Mouse (Mus musculus): ENCODE results near the gene Ptprcap.

The Ptprcap gene

GRCm38 (mm10) chr19:4166678-4167476 is 13.5 kb downstream of the Ptprcap start:
- DNase-seq (ENCODE audit: low read depth), result no peak

DNA sequence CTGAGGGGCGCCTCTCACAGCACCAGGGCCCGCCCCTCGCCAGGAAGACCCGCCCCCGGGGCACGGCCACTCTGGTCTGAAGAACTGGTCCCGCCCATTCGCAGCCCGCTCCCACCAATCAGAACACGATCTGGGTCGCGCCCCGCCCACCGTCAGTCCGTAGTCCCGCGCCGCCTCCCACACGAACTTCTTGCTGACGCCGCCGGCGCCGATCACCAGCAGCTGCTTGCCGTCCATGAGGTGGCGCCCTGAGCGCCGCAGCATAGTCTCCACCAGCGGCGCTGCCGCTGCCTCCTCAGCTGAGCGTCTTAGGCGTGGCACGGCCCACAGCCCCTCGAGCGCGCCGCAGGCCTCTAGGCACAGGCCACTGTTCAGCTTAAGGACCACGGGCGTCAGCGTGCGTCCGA is 16.0 kb downstream of the Ptprcap start:
- DNase-seq (ENCODE audit: low read depth), result peak; percentile 92

- no peak for DNase-seq (ENCODE audit: low read depth)
Measured at GRCm38 (mm10) chr19:4169810-4170209, 16.4 kb downstream of the Ptprcap start.

GRCm38 (mm10) chr19:4170723-4171392 is 17.5 kb downstream of the Ptprcap start:
- no peak for DNase-seq (ENCODE audit: low read depth)

DNA sequence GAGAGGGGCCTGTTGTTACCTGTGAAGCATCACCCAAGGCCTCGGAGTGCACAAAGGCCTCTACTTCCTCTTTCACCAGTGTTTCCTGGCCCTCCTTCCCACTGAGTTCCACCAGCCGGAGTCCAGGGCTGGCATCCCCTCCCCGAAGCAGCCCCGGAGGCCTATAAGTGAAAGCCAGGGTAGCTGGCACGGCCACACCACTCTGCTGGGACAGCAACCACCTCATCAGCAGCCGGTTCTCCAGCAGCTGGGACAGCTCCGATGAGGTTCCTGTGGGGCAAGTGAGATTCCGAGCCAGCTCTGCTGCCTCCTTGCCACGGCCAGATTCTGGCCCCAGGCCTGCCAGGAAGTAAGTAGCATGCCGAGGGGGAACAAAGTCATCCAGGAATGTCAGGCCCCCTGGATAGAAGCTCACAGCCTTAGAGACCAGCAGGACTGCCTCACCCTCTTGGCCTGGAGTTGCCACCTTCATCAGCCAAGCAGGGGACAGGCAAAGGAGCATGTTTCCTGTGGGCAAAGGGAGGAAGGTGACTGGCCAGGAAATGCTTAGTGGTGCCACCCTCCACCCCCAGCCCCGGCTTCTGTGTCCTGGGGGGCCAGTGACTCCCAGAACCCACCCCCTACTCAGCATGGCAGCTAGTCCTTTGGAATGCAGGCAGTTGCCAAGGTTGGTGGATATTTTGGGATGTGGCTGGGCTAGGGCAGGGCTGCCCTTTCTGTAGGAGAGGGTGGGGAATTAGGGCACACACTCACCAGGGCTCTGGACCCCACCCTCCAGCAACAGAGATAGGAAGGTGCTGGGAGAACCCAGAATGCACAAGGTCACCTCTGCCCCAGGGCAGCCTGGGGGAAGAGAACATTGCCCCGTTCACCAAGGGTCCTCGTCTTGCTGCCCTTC is 18.2 kb downstream of the Ptprcap start:
- no peak for DNase-seq (ENCODE audit: low read depth)

DNA sequence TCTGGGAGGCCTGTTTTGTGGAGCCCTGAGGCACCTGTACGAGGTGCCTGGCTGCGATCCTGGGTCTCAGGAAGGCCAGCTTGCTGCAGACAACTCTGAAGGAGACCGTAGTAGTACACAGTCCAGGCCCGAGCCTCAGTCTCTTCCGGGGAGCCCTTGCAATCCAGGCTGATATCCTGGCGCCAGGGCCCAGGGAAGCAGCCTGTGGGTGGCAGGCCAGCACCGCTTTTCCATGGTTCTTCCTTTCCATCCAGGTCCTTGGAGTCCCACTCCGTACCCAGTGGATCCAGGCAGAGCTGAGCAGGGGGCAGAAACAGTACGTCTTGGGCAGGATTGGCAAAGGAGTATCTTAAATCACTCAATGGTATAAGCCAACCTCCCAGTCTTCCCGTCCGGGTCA is 19.5 kb downstream of the Ptprcap start:
- no peak for DNase-seq (ENCODE audit: low read depth)

DNA sequence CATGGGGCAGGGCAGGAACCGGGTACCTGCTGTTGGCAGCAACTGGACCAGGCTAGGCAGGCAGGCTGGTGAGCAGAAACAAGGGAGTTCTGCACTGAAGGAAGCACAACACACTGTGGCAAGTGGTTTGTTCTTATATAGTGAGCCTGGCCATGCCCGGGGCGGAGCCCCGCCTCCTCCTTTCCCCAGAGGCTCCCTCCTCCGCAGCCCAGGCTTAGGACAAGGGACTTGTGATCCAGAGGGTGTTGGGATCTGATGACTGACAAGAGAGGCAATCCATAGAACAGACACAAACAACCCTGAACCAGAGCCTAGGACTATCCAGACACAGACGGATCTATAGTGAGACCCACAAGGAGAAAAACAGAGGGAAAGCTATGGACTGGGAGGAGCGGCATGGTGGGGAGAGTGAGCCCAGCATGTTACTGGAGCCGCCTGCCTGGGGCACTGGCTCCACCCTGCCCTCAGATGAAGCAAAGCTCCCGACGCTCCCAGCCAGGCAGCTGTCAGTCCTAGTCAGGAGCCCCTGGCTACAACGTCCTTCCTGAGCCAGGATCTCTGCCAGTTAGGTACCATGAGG is 22.1 kb downstream of the Ptprcap start, which contains the start of gene Carns1:
Gene Carns1 (minus strand): TSS at position 112 of the 580 bp plus-strand sequence.
- DNase-seq (ENCODE audit: low read depth), result no peak

DNA sequence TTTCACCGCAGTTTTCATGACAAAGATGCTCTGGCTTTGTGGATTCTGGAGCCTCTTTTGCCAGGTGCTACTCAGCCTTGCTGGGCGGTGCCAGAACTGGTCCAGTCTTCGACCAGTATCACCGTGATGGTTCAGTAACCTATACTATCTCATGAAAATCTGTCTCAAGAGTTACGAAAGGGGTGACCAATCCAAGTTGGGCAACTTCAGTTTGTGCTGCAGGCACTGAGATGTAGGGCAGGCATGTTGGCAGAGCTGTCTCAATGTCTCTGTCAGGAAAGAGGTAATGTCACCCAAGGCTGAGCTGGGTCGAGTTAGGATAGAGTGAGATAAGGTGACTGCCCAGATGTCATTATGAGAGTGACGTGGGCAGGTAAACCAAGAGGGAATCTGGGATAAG is 27.0 kb downstream of the Ptprcap start:
- DNase-seq (ENCODE audit: low read depth), result no peak

DNA sequence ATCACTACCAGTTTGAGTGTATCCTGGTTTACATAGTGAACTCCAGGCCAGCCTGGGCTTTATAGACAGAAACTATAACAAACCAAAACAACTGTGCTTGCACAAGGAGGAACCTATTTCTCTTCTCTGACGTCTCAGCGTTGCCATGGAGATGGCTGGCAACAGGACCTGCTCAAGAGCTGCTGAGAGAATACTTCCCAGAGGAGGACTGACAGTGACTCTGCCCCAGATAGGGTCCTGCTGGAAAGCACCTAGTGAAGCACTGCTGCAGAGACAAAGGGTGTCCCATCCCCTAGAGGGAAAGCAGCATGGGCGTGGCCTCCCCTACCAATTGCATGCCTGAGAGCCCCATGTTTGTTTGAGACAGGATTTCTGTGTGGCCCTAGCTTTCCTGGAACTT is 28.5 kb downstream of the Ptprcap start:
- no peak for DNase-seq (ENCODE audit: low read depth)

DNA sequence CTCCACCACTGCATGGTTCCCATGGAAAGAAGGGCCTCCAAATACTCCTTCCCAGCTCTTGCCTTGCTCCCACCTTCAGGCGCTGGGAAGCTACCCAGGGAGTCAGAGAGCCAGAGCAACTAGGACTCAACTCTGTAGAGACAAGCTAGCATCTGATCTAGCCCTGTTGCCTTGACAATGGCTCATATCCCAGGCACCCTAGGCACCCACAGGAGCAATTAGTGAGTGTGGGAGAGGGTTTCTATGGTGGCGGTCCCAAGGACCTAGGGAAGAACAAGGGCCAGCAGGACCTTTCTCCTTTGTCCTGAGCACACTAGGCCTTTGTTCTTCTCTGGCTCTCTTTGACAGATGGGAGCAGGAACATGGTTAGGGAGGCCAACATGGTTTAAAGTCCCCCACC is 30.3 kb downstream of the Ptprcap start:
- no peak for DNase-seq (ENCODE audit: low read depth)

DNA sequence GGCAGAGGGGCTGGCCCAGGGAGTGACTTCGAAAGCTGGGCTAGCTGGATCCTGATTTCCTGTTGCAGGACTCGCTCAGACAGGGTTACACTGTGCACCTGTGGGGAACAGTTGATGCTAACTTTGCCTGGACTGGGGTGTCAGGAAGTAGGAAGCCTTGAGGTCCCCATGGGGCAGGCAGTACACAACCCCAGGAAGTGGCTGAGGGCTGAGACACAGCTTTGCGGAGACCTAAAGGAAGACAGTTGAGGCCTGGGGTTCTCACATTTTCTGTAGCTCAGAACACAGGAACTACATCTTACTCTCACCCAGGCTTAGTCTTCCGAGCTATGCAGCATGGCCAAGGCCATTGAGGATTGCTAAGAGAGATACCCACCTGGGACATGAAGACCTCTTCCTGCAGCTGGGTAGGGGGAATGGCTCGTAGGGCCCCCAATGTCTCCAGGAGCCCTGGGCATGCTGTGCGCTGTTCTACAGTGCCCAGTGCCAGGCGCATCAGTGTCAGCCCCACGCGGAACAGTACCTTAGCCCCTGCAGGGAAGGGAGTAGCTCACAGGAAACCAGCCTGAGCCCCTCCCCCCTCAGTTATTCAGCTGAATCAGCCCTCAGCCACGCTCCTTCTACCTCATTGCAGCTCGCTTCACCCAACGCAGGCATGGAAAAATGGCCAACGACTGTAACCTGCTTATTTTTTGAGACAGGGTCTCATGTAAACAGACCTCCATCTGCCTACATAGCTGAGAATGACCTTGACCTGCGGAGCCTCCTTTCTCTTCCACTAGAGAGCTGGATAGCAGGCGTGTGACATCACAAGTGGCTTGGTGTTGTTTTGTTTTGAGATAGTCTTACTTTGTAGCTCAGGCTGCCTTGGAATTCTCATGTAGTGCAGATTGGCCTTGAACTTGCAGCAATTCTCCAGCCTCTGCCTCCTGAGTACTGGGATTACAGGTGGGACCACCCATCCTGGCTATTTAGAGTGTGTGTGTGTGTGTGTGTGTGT is 31.9 kb downstream of the Ptprcap start:
- DNase-seq (ENCODE audit: low read depth), result no peak

DNA sequence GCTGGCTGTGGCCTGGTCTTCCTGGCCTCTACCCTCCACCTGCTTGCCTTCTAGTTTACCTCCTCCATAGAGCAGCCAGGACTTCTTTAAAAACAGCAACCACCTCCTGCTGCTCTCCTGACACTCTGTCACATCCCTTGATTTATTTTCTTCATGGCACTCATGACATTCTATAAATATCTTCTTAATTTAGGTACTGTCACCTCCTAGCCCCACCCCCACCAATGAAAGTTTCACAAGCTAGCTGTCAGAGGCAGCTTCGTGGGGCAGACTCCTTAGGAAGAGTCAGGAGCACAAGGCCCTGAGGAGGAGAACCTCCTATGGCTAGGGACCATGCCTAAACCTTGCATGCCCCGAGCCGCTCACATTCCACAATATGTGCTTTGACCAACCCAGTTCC is 33.9 kb downstream of the Ptprcap start:
- DNase-seq (ENCODE audit: low read depth), result no peak

DNA sequence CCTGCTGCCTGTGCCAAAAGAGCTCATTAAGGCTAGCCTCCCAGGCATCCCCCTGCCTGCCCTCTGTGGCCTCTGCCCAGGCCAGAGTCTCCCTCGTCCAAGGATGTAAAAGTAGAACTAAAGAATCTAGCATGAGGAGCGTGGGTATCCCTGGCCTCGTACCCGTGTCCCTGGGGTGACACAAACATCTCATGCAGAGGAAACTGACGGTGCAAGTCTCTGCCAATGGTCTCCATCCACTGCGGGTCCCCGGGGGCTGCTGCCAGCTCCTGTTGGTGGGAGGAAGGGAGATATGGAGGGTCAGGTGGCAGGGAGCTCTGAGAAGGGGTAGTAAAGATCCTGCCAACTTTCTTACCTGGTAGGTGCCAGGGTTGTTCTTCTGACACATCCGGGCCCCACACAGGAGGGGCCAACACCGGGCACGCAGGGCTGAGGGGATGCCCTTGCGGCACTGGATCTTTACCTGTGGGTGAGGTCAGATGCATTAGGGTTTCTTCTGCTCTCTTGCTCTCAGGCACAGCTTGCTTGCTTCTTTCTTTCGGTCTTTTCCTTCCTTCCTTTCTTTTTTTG is 35.7 kb downstream of the Ptprcap start:
- no peak for DNase-seq (ENCODE audit: low read depth)

DNA sequence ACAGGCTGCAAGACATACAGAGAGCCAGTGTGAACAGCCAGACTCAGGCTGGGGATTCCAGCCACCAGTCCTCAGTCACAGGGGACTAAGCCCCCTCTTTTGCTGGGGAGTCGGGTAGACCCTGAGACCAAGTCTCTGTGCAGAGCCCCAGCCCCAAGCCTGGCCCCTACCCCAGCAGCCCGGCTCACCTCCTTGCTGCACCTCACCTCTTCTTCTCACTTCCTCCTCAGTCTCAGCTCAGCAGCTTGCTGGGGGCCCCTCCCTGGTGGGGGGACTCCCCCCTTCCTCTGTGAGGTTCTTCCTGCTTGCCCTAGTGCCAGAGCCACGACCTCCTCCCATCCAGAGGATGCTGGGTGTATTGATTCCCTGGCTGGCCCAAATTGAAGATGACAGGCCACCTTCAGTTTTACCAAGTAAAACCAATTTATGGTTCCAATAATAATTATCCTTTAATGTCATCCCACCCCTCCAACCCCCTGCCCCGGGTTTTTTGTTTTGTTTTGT is 37.5 kb downstream of the Ptprcap start, which contains the start of gene Tbc1d10c:
Gene Tbc1d10c (minus strand): TSS at position 454 of the 504 bp plus-strand sequence.
- DNase-seq (ENCODE audit: low read depth), result no peak

DNA sequence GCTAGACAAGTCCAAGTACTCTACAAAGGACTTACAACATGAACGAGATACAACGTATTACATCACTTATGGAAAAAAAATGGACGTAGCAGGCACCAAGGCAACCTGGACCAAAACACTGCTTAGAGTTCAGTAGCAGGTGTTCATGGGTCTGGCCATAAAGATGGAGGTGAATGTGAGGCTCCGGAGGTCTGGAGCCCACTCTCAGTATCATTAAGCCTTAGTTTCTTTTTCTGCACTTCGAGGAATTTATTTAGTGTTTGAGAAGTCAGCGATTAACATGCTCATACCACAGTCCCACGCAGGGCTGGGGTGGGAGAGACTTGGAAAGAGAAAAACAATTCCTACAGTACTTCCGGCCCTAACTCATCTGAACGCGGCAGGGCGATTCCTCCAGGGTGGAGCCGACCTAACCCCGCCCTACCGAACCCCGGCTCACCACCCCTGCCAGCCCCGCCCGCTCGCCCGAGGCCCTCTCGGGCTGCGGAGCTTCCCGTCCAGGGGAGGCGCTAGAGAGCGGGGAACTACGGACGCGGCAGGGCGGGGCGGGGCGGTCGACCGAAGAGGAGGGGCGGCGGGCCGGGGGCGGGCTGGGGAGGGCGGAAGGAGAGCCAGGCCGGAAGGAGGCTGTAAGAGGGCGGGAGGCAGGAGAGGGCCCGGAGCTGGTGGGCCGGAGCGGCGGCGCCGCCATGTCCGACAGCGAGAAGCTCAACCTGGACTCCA is 38.3 kb downstream of the Ptprcap start, which contains the start of gene Ppp1ca:
Gene Ppp1ca (plus strand): TSS at position 538 of the 723 bp plus-strand sequence.
- peak; percentile 92 for DNase-seq (ENCODE audit: low read depth)

GRCm38 (mm10) chr19:4192251-4192985 is 39.0 kb downstream of the Ptprcap start:
- no peak for DNase-seq (ENCODE audit: low read depth)

- DNase-seq (ENCODE audit: low read depth), result no peak
Measured at GRCm38 (mm10) chr19:4193129-4193528, 39.7 kb downstream of the Ptprcap start.

GRCm38 (mm10) chr19:4194021-4194724 is 40.8 kb downstream of the Ptprcap start:
- DNase-seq (ENCODE audit: low read depth), result peak; percentile 22

Data from c-Kit-positive CD71-positive TER-119-negative erythroid progenitor cells, embryonic 14.5 days (primary cell).